Mouse (Mus musculus) testis, adult 2 months (tissue): ENCODE measurements around the gene Fem1a.

ENCODE experiments used
- CTCF ChIP-seq: fragments of 200-500 bp; IDR thresholded peaks from 2 replicates; pipeline ENCODE4 v1.5.1; 2012; ENCODE audit warnings: low read depth, mild to moderate bottlenecking, inconsistent platforms, low read length, moderate library complexity; ENCODE audit not compliant: control insufficient read depth, insufficient read depth, insufficient replicate concordance
- POLR2A ChIP-seq: fragments of 200-500 bp; IDR thresholded peaks from 2 replicates; pipeline ENCODE4 v1.6.1; 2012; ENCODE audit warnings: low read depth, mild to moderate bottlenecking, inconsistent platforms, low read length, moderate library complexity; ENCODE audit not compliant: control insufficient read depth

GRCm38 (mm10) chr17:56269153-56269630 lies 12.6 kb downstream of the Fem1a start:
- TF ChIP-seq POLR2A: no peak
- no peak for TF ChIP-seq CTCF
